Mouse (Mus musculus): ENCODE measurements around the gene Etv5. TPM values are rescaled to one million over a fixed set of nuclear protein-coding genes. Genes with fewer than 3 reads are reported as not detected.

Gene Etv5
- total and polyA plus RNA-seq, 3 experiments = 2.6 to 4.5 (median 3.5) TPM

- Histone ChIP-seq H3K4me1 (ENCODE audit: control insufficient read depth in 1 of 2, insufficient read depth in 2 of 2) (peaks cover 4 to 27% of the 10 kb centered on the region in 2 experiments; a peak in 1 of 4 replicates), H3K79me2 (replicated peaks; ENCODE audit: control insufficient read depth, extremely low read depth, insufficient read depth, poor library complexity, severe bottlenecking) (no peaks in the 10 kb centered on the region), H3K9ac (ENCODE audit: insufficient read depth, low read depth) (no peak overlapping the region), H3K4me2 (ENCODE audit: insufficient read depth, low read depth, poor library complexity, severe bottlenecking) (no peak overlapping the region), H3K27ac (ENCODE audit: insufficient read depth, low read depth) (no peak overlapping the region), H3K9me3 (replicated peaks; ENCODE audit: low read length) (no peaks in the 10 kb centered on the region), H3K27me3 (replicated peaks) (no peaks in the 10 kb centered on the region), H3K4me3 (replicated peaks in 1 of 3; ENCODE audit: low read depth in 2 of 3, low read length in 2 of 3, poor library complexity in 1 of 3) (no peak overlapping the region), H3K36me3 (replicated peaks in 1 of 2; ENCODE audit: control insufficient read depth in 1 of 2, insufficient read depth in 1 of 2, low read length in 1 of 2) (peaks cover 0 to 1% of the 10 kb centered on the region in 2 experiments)
- in situ Hi-C loops (cut with MboI; ENCODE audit: low pct_ligation_motif_present, low pct_unique_long_range_greater_than_20kb, low sequenced_read_pairs) = no loop called here
- TF ChIP-seq MAX (IDR thresholded peaks at IDR 0.05; ENCODE audit: low read length) = no peak
- TF ChIP-seq RAD21 (IDR thresholded peaks at IDR 0.05; ENCODE audit: low read depth, low read length) = no peak
- TF ChIP-seq POLR2A (IDR thresholded peaks at IDR 0.05; ENCODE audit: low read depth, low read length) = no peak
- TF ChIP-seq BHLHE40 (IDR thresholded peaks at IDR 0.05; ENCODE audit: low read depth, low read length) = no peak
- no peak for TF ChIP-seq MAFK (IDR thresholded peaks at IDR 0.05; ENCODE audit: insufficient replicate concordance, low read length)
- no peak for TF ChIP-seq MXI1 (IDR thresholded peaks at IDR 0.05; ENCODE audit: low read depth, low read length)
- TF ChIP-seq PAX5 (IDR thresholded peaks at IDR 0.05; ENCODE audit: low read length) = no peak
- TF ChIP-seq NELFE (IDR thresholded peaks at IDR 0.05; ENCODE audit: low read depth, low read length) = no peak
- no peak for TF ChIP-seq ZNF384 (IDR thresholded peaks at IDR 0.05; ENCODE audit: low read depth, low read length)
- no peak for TF ChIP-seq UBTF (IDR thresholded peaks at IDR 0.05; ENCODE audit: low read depth, low read length)
- dilution Hi-C loops (cut with MboI; ENCODE audit: extremely low pct_ligation_motif_present, extremely low pct_unique_long_range_greater_than_20kb, low sequenced_read_pairs) = no loop called here
- no peak for DNase-seq (ENCODE audit: extremely low read depth)
Measured at GRCm38 (mm10) chr16:22417931-22418330, 21.6 kb downstream of the Etv5 start.

- in situ Hi-C loops (cut with MboI; ENCODE audit: low pct_ligation_motif_present, low pct_unique_long_range_greater_than_20kb, low sequenced_read_pairs) = no loop called here
- Histone ChIP-seq H3K9me3 (replicated peaks; ENCODE audit: low read length) (no peaks in the 10 kb centered on the region), H3K9ac (ENCODE audit: insufficient read depth, low read depth) (no peak overlapping the region), H3K27ac (ENCODE audit: insufficient read depth, low read depth) (no peak overlapping the region), H3K4me2 (ENCODE audit: insufficient read depth, low read depth, poor library complexity, severe bottlenecking) (no peak overlapping the region), H3K4me3 (replicated peaks in 1 of 3; ENCODE audit: low read depth in 2 of 3, low read length in 2 of 3, poor library complexity in 1 of 3) (no peak overlapping the region), H3K36me3 (replicated peaks in 1 of 2; ENCODE audit: control insufficient read depth in 1 of 2, insufficient read depth in 1 of 2, low read length in 1 of 2) (peaks cover 0 to 1% of the 10 kb centered on the region in 2 experiments), H3K4me1 (ENCODE audit: control insufficient read depth in 1 of 2, insufficient read depth in 2 of 2) (peaks cover 4 to 32% of the 10 kb centered on the region in 2 experiments; a peak in 1 of 4 replicates), H3K27me3 (replicated peaks) (no peaks in the 10 kb centered on the region), H3K79me2 (replicated peaks; ENCODE audit: control insufficient read depth, extremely low read depth, insufficient read depth, poor library complexity, severe bottlenecking) (no peaks in the 10 kb centered on the region)
- TF ChIP-seq EP300 (IDR thresholded peaks at IDR 0.05; ENCODE audit: low read length) (0 out of 2 replicates have a peak, but pooled peaks have one; percentile 57), MAFK (IDR thresholded peaks at IDR 0.05; ENCODE audit: insufficient replicate concordance, low read length) (peak; percentile 70; the same call in 1 of the 2 replicates), E2F4 (IDR thresholded peaks at IDR 0.05; ENCODE audit: insufficient replicate concordance, low read depth, low read length) (no peak)
- dilution Hi-C loops (cut with MboI; ENCODE audit: extremely low pct_ligation_motif_present, extremely low pct_unique_long_range_greater_than_20kb, low sequenced_read_pairs) = no loop called here
- DNase-seq (ENCODE audit: extremely low read depth) = no peak
Measured at GRCm38 (mm10) chr16:22417044-22417443, 22.5 kb downstream of the Etv5 start.

- H3K79me2 ChIP-seq (replicated peaks; ENCODE audit: control insufficient read depth, extremely low read depth, insufficient read depth, poor library complexity, severe bottlenecking) = no peaks in the 10 kb centered on the region
- no peak for DNase-seq (ENCODE audit: extremely low read depth)
- peaks cover 0 to 1% of the 10 kb centered on the region in 2 experiments for H3K36me3 ChIP-seq (replicated peaks in 1 of 2; ENCODE audit: control insufficient read depth in 1 of 2, insufficient read depth in 1 of 2, low read length in 1 of 2)
- TF ChIP-seq JUN (IDR thresholded peaks at IDR 0.05; ENCODE audit: insufficient read depth, low read depth, low read length) = no peak
- TF ChIP-seq MAX (IDR thresholded peaks at IDR 0.05; ENCODE audit: low read length) = no peak
- TF ChIP-seq MAZ (IDR thresholded peaks at IDR 0.05; ENCODE audit: low read depth, low read length) = no peak
- no peak for TF ChIP-seq SMC3 (IDR thresholded peaks at IDR 0.05; ENCODE audit: low read depth, low read length)
- no peak for TF ChIP-seq ETS1 (conservative IDR thresholded peaks at IDR 0.05; ENCODE audit: low read depth, low read length)
- TF ChIP-seq NRF1 (IDR thresholded peaks at IDR 0.05; ENCODE audit: low read depth, low read length) = no peak
- TF ChIP-seq USF2 (conservative IDR thresholded peaks at IDR 0.05; ENCODE audit: low read depth, low read length) = no peak
- H3K4me3 ChIP-seq (replicated peaks in 1 of 3; ENCODE audit: low read depth in 2 of 3, low read length in 2 of 3, poor library complexity in 1 of 3) = no peak overlapping the region
- H3K27me3 ChIP-seq (replicated peaks) = no peaks in the 10 kb centered on the region
- H3K9me3 ChIP-seq (replicated peaks; ENCODE audit: low read length) = no peaks in the 10 kb centered on the region
- no peak overlapping the region for H3K27ac ChIP-seq (ENCODE audit: insufficient read depth, low read depth)
- H3K9ac ChIP-seq (ENCODE audit: insufficient read depth, low read depth) = no peak overlapping the region
- H3K4me2 ChIP-seq (ENCODE audit: insufficient read depth, low read depth, poor library complexity, severe bottlenecking) = no peak overlapping the region
- peaks cover 4 to 37% of the 10 kb centered on the region in 2 experiments; a peak in 2 of 4 replicates for H3K4me1 ChIP-seq (ENCODE audit: control insufficient read depth in 1 of 2, insufficient read depth in 2 of 2)
- in situ Hi-C loops (cut with MboI; ENCODE audit: low pct_ligation_motif_present, low pct_unique_long_range_greater_than_20kb, low sequenced_read_pairs) (no loop called here), dilution Hi-C loops (cut with MboI; ENCODE audit: extremely low pct_ligation_motif_present, extremely low pct_unique_long_range_greater_than_20kb, low sequenced_read_pairs) (no loop called here)
Measured at GRCm38 (mm10) chr16:22416140-22416848, 23.2 kb downstream of the Etv5 start.

Data from CH12.LX (cell line).